Mouse (Mus musculus) left cerebral cortex, adult 8-10 months (tissue): ENCODE data around the gene Gm28557. TPM values are rescaled to one million over a fixed set of nuclear protein-coding genes. Genes with fewer than 3 reads are reported as not detected.
"Not testable (repeated sequence)": the region's sequence is repeated elsewhere in the genome, so short reads cannot be mapped to it uniquely, and the experiment has no call there.

Experiments used
- DNase-seq, 2 experiments: peaks; one replicate each; pipeline ENCODE4 v3.0.0; 2022; ENCODE audit warnings: low spot score in 2 of 2
- total RNA-seq, 4 experiments: library from RNA; stranded (reverse); gene quantifications; 2 replicates each; pipeline ENCODE4 v1.2.4; 2022

Gene Gm28557
- total RNA-seq, result 1 to 10 TPM; 2.6 to 4.6 (median 3.1) TPM

DNA sequence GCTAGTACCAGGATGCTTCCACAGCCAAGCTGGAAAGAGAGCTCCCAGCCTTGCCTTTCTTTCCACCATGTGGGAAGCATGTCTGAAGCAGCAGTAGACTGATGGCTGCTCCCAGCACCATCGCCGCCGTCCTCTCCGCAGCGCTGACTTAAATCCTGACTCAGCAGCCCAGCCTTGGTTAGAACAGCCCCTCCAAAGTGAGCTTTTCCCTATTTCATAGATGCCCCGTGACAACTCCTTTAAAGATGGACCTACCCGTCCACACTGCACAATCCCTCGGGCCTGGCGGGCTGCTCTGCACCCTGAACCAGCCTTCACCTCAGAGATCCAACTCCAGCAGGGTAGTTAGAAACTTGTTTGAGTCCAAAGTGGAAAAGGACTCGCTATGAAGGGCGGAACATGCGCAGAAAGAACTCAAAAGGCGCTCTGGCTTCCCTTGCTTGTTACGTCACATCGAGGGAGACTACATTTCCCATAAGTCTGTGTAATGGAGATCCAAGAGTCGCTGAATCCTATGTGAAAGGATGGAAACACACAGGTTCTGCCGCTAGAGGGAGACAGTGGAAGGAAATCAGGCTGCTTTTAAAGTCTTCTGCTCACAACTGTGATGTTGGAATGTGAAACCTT lies at the start of gene Gm28557:
Gene Gm28557 (minus strand): TSS at position 411 of the 627 bp plus-strand sequence.
- DNase-seq, result peak; percentile 63 to 92

DNA sequence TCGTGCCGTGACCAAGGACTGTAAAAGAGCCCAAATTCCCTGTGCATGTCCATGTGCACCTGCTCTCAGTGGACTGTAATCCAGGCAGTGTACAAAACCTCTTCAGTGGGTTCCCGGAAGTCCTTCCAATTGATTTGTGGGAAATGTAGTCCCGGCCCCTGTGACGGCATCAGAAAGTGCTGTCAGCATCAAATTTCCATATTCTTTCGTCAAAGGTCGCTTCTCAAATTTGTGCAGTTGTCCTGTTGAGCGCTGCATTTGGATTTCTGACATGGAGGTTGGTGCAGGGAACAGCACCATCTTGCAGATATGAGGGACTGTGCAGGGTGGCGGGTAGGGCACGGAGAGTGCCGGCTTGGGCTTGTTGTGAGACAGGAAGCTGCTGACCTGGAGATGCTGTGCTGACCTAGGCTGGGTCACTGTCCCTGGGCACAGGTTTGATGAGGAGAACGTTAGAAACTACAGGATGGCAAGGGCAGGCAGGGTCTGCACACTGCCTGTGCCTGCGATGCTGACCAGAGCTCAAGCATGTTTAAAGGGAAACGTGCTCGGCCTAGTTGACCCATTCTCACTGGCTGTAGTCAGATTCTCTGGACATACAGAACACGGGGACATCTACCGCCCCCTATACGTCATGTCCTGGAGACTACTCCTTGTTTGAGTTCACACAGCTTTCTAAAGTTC lies 19.8 kb upstream of the Gm28557 start:
- peak; percentile 82 to 85 for DNase-seq

DNA sequence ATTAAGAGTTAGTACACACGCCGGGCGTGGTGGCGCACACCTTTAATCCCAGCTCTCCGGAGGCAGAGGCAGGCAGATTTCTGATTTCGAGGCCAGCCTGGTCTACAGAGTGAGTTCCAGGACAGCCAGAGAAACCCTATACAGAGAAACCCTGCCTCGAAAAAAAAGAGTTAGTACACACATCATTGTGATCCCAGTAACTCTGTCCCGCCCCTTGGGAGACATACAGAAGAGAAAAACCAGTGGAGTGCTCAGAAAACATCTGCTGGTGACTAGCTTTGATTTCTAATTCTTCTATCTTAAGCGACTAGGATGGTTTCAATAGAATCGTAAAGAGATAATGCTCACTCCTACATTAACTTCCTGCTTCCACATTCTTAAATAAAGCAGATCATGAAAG lies 19.1 kb upstream of the Gm28557 start:
- DNase-seq, result not testable (repeated sequence)

DNA sequence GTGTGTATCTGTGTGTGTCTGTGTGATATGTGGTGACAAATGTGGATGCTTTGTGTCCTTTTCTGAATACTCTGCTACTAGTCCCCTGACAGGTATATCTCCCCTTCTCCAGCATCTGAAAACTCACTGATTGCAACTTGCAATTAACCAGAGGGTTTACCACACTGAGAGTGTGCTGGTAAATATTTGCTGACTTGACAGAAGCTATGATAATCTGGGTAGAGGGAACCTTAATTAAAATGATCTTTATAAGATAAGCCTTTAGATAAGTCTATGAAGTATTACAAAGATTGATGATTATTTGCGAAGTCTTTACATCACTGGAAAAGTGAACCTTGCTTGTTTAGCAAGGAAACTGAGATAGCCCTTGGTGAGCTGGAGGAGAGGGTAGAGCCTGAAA lies 16.1 kb upstream of the Gm28557 start:
- DNase-seq, result no peak

DNA sequence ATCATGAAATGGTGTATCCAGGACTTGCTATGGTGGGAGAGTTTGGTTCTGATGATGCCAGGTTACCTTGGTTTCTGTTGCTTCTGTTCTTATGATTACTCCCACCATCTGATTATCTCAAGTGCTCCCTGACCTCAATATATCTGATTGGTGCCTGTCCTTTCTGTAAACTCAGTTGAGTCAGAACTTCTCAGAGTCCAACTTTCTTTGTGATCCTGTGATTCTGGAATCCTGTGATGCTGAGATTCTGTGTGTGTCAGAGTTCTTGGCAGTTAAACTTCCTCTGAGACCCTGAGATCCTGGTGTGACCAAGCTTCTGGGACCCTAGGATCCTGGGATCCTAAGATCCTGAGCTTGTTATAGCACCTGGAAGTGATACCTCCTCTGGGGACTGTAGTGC lies 13.0 kb upstream of the Gm28557 start, which contains the start of gene Zfp759:
Gene Zfp759 (plus strand): TSS at position 301 of the 400 bp plus-strand sequence.
- DNase-seq, result not testable (repeated sequence)

DNA sequence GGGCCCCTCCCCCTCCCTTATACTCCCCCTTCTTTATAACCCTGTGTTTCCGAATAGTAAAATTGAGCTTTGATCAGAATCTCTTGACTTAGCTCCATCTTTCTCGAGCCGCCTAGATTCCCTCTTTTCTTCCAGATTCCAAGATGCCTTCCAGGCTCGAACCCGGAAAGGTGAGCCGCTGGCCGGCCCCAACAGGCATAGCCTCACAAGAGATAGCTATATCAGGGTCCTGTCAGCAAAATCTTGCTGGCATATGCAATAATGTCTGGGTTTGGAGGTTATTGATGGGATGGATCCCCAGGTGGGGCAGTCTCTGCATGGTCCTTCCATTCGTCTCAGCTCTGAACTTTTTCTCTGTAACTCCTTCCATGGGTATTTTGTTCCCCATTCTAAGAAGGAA lies 7.8 kb upstream of the Gm28557 start, which contains the start of gene Rslcan18:
Gene Rslcan18 (minus strand): TSS at position 101 of the 400 bp plus-strand sequence.
- DNase-seq, result not testable (repeated sequence)

DNA sequence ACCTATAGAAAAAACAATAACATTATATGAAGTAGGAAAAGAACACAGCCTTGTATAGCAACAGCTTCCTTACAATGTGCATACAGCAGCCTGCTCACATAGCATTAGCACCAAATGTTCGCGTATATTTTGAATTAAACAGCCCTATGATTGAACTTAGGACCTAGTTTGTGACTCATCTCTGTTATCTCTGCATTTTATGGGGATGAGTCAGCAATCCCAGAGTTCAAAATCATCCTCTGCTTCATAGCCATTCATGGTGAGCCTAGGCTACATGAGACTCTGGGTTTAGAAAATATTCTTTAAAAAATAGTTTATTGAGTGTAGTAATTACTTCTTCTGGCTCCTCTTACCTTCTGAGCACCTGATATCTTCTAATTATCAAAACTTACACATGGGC lies 4.9 kb upstream of the Gm28557 start:
- DNase-seq, result no peak

DNA sequence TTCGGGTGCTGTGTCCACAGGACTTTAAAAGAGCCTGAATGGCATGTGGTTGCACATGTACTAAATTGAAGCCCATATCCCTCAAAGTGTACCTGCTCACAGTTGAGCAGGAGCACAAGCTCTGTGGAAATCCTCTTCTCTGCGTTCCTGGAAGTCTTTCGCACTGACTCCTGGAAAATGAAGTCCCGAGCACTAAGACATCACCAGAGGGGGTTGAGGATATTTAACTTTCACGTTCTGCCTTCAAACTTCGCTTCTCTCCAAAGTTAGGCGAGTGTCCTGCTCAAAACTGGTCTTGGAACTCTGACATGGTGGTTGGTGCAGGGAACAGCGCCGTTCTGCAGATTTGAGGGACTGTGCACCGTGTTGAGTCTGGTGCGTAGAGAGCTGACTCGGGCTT lies 3.7 kb upstream of the Gm28557 start:
- DNase-seq, result peak in 1 of 2 experiments; percentile 28

DNA sequence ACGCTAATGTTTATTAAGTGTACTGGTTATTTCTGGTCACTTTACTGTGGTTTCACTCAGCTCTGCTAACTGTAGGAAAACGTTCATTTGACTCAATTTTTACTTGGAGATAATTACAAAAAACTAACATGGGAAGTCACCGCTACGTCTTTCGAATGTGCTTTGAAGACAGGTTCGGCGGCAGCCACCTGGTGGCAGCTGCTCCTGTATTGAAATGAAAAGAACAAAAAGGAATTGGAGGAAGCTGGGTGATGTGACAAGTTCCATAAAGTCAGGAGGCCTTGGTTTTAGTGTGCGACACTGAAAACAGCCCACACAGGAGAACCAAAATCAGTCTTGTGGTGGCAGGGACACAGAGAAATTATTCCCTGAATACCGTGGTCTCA lies 410 bp upstream of the Gm28557 start:
- DNase-seq, result peak; percentile 12 to 32

DNA sequence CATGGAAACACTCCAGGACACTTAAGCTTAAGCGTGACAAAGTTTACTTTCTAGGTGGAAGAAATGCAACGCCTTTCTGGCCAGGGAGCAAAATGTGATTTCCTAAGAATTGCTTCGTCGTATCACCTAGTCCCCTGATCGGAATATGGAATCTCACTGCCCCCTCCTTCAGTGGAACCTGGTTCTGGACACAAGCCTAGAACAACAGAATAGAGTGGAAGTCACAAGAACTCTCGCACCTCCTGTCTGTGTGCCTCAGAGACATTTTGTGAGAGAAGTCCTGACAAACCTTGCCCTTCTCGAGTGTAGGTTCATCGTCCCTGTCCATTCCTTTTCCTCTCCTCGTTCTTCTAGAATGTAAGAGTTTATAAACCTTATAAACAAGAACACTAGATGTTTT lies 723 bp downstream of the Gm28557 start:
- no peak for DNase-seq

DNA sequence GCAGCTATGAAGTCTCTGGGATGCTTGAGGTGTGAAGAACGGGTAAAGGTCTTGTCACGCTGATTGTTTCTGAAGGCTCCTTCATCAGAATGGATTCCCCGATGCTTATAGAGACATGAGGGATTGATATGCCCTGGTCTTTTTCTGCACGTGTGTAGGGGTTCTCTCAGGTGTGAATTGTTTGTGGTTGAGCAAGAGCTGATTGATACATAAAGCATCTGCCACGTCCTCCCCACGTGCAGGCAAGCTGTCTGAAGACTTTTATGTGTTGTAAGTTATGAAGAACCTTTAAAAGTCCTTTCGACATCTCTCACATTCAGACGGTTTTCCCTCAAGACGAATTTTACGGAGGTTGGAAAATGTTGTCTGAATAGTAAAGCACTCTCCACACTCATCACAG lies 10.5 kb downstream of the Gm28557 start, which contains the start of gene Zfp708:
Gene Zfp708 (minus strand): TSS at position 101 of the 400 bp plus-strand sequence.
- DNase-seq, result no peak

DNA sequence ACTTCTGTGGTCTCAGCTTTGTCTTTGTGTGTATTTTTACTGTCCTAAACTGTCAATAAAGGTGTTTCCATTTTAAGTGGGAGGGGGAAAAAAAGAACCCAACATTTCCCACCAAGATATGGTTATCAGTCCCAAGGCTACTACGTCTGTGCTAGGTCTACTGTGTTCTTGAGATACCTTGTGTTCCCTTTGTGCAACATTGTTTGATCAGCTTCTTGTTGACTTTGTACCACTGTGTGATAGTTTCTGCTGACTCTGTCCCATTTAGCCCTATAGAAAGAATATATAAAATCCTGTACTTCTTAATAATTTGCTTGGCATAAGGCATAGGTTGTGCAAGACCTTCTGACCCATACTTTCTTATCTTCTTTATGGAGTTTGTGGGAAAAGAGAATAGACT lies 18.2 kb downstream of the Gm28557 start:
- DNase-seq, result no peak

DNA sequence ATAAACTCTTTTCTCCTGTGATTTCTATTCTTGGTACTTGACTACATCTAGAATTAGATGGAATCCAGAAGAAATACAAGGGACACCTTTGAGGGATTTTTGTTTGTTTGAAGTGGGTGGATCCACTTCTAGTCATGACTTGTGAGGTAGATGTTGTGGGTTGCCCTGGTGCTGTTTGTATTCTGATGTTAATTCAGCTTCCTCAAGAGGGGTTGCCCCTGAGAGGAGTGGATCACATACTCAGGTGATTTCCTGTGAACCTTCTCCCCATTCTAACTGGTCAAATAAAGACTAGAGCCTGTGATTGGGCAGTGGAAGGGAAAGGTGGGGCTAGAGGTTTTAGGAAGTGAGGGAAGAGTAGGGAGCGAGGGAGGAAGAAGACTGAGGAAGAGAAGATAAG lies 26.5 kb downstream of the Gm28557 start:
- DNase-seq, result no peak

DNA sequence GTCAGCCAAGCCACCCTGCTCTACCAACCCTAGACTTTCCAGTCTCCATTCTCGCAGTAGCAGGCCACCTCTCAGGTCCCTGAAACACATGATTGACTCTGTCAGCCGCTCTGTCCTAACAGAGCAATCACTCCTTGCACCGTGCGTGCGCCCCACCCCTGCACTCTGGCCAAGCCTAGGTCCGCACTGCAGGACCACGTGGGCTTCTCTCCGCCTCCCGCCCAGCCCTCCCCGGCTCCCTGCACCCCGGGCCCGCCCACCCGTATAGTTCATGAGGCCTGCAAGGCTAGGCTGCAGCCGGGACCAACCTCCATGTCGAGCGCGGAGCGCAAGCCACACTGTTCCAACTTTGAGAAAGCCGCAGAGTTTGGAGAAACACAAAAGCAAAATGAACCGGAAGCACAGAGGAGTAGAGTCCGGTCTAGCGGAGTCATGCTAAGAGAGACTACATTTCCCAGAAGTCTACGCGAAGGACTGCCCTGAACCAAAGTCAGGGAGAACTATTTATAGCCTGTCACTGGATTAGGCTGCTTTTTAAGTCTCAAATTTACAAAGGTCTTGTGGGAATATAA lies 27.2 kb downstream of the Gm28557 start:
- DNase-seq, result peak; percentile 55 to 70

DNA sequence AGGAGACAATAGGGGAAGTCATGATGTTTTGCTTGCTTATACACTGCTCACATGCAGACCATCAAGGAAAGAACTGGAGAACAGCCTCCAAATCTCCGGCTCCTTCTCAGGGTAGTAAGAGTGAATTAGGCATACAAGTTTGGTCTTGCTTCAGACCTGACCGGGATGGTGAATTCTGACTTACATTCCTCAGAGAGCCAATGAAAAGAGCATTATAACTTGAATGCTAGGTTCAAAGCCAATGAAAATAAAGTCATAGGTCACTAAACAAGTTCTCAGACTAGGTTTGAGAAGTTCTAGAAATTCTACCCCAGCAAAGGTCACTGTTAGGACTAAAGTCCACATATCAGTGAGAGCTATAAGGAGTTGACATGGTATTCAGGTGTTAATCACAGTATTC lies 31.2 kb downstream of the Gm28557 start:
- no peak for DNase-seq

DNA sequence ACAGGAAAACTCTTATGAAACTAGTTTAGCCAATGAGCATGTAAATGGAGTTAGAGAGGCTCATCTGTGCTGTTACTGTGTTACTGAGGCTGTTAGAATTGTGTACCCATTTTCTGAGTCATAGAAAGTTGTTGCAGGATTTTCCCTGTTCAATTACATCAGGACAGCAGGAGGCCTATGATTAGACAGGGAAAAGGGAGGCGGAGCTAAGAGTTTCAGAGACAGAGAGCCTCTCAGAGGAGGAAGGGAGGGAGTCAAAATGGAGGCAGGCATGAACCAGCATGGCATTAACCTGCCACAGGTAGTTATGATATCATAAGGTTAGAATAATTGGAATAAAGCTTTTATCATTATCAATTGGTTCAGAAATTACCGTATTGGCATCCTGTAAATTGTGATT lies 35.6 kb downstream of the Gm28557 start:
- DNase-seq, result no peak

DNA sequence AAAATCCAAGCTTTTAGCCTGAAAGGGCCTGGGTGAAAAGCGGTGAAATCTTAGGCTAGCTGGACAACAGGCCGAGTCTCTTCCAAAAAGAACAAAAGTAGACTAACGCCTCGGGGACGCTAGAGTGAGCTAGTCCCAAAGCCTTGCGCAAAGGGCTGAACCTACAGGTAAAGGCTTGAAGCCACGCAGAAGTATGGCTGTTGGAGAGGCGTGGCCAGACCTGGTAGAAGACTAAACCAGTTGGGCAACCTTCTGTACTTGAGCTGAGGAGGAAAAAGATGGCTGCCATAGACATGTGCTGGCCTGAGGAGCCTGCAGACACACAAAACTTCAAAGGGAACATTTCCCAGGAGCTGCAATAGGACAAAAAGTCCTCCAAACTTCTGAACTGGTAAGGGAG lies 43.0 kb downstream of the Gm28557 start:
- DNase-seq, result no peak

DNA sequence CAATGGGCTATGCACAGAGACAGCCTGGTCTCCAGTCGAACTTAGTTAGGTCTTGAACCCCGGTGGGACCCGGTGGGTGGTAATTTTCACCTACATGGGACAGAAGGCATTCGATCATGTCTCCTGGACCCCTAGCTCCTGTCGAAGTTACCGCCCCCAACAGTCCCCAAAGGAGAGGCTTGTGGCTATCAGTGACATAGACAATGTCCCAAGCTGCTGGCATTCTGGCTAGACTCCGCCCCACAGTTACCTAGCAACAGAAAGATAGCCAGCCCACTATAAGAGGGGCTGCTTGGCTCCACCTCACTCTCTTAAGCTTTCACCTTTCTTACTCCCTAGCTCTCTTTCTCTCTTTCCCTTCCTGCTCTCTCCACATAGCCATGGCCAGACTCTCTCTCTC lies 46.0 kb downstream of the Gm28557 start:
- DNase-seq, result no peak

DNA sequence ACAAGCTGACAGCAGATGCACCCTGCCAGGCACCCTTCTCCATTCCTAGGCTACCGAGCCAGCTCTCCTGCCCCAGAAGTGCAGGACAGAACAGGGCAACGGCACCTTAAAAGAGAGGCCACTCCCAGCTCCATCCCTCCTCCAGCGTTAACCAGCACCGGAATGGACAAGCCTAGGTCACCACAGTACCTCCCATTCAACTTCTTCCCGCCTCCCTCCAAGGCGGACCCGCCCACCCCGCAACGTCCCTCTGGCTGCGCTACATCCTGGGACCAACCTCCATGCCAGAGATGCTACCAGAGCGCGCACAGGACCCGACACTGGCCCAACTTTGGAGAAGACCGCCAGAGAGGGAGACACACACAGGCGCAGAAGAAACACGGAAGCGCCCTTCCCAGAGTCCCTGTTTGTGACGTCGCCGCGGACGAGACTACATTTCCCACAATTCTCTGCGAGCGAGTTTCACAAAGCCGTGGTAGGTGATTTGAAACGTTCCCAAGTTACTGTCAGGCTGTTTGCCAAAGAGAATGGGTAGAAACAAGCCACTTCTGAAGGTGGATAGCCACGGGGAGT lies 47.5 kb downstream of the Gm28557 start, which contains the start of gene Zfp712:
Gene Zfp712 (minus strand): TSS at position 385 of the 573 bp plus-strand sequence.
- DNase-seq, result peak; percentile 84 to 93

DNA sequence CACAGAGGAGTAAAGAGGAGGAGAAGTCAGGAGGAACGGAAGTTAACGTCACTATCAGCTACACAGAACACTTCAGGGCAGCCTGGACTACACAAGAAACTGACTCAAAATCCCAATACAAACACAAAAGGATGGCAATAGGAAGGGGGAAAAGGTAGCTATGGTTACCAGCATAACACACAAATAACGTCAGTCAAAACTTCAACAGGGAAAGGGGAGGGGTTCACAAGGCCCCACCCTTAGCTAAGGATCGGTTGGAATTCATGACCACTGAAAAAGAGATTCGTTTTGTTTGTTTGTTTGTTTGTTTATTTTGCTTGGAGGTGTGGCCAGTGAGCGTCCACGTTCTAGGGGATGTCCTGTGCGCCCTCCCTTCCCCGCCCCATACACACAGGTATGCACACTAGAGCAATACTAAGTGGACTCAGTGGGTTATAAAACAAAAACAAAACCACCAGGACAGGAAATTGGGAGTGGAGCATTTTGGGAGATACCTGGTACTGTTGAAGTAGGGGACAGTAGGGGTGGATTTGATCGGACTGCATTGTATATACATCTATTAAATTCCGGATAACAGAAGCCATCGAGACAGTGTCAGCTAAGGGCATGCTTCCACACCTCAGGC lies 48.1 kb downstream of the Gm28557 start:
- DNase-seq, result no peak
